Comparison of ENCODE assay signal across 9 mouse cellular contexts in genomic region chr4:155901205-155901604, GRCm38 (mm10). TPM values are rescaled to one million over a fixed set of nuclear protein-coding genes. Genes with fewer than 3 reads are reported as not detected.
DNase-seq lines count a peak whose midpoint lies in the region.
"Had no signal": no experiment of that assay in that cellular context is flagged by ENCODE, and none has a peak within 500 bp of the region (broad histone marks: within the 10 kb centered on the region; RNA-seq: fewer than 3 reads in every experiment).

No protein-coding gene starts in this region.

- no peaks in the 10 kb centered on the region for H3K9me3 ChIP-seq in forebrain, embryonic 10.5 days
- H3K9me3 ChIP-seq: embryonic facial prominence, embryonic 15.5 days had no signal

- peak; percentile 18 for DNase-seq in kidney, adult 9 months
- DNase-seq in kidney, adult 18-20 months: no peak
- DNase-seq in adrenal gland, postnatal 14 days: peak; percentile 54
- DNase-seq in frontal cortex, postnatal 10 days (ENCODE audit: low spot score in 2 of 2): peak; percentile 44 to 62
- DNase-seq in layer of hippocampus, postnatal 36 days: peak; percentile 52 to 53
- DNase-seq in thymus, postnatal 25 days: no peak
- DNase-seq in B cell, adult 2 months: no peak
- DNase-seq in forebrain, embryonic 10.5 days (ENCODE audit: extremely low spot score, low spot score): no peak

- H3K36me3 ChIP-seq in forebrain, embryonic 10.5 days (replicated peaks): peaks cover 97% of the 10 kb centered on the region

- no peak overlapping the region for H3K27ac ChIP-seq in forebrain, embryonic 10.5 days
- H3K27ac ChIP-seq: embryonic facial prominence, embryonic 15.5 days had no signal

- no peaks in the 10 kb centered on the region for H3K4me1 ChIP-seq in forebrain, embryonic 10.5 days
- H3K4me1 ChIP-seq: embryonic facial prominence, embryonic 15.5 days had no signal

- 88% methylated on average over 3 of the region's 3 CpGs for WGBS in forebrain, embryonic 10.5 days

- no peak overlapping the region for H3K4me3 ChIP-seq in forebrain, embryonic 10.5 days
- H3K4me3 ChIP-seq: embryonic facial prominence, embryonic 15.5 days had no signal

- no peaks in the 10 kb centered on the region for H3K27me3 ChIP-seq in forebrain, embryonic 10.5 days (ENCODE audit: poor library complexity, severe bottlenecking)
- H3K27me3 ChIP-seq: embryonic facial prominence, embryonic 15.5 days had no signal

RNA-seq across cellular contexts. Expression of gene Acap3, which starts 9.6 kb away (rescaled TPM):
- 20.3 and 25.6 TPM in 2 replicates for total RNA-seq in adrenal gland, postnatal 14 days (2021)
- 100 to 1,000 TPM; 109 to 128 TPM for total RNA-seq in layer of hippocampus, postnatal 36 days (2021)
- 24.3 and 24.5 TPM in 2 replicates for polyA plus RNA-seq in forebrain, embryonic 10.5 days (2016; fragmentation: Nextera tagmentation; extraction: Ambion mirVana)

RNA-seq across cellular contexts. Expression of gene Pusl1, which starts 9.6 kb away (rescaled TPM):
- total RNA-seq in adrenal gland, postnatal 14 days (2021): 30.8 and 33.9 TPM in 2 replicates
- total RNA-seq in layer of hippocampus, postnatal 36 days (2021): 10 to 100 TPM; 56.8 to 59.9 TPM
- polyA plus RNA-seq in forebrain, embryonic 10.5 days (2016; fragmentation: Nextera tagmentation; extraction: Ambion mirVana): 54.5 and 56.3 TPM in 2 replicates

RNA-seq across cellular contexts. Expression of gene Ints11, which starts 31.9 kb away (rescaled TPM):
- 26.4 and 32.5 TPM in 2 replicates for total RNA-seq in adrenal gland, postnatal 14 days (2021)
- 10 to 100 TPM; 35.7 to 36.9 TPM for total RNA-seq in layer of hippocampus, postnatal 36 days (2021)
- polyA plus RNA-seq in forebrain, embryonic 10.5 days (2016; fragmentation: Nextera tagmentation; extraction: Ambion mirVana): 120 and 121 TPM in 2 replicates

RNA-seq across cellular contexts. Expression of gene Cptp, which starts 32.0 kb away (rescaled TPM):
- total RNA-seq in adrenal gland, postnatal 14 days (2021): 18.4 and 21.6 TPM in 2 replicates
- 10 to 100 TPM; 24.5 to 24.9 TPM for total RNA-seq in layer of hippocampus, postnatal 36 days (2021)
- 21.2 and 24.0 TPM in 2 replicates for polyA plus RNA-seq in forebrain, embryonic 10.5 days (2016; fragmentation: Nextera tagmentation; extraction: Ambion mirVana)

RNA-seq across cellular contexts. Expression of gene Tas1r3, which starts 38.0 kb away (rescaled TPM):
- 0.19 and 0.56 TPM in 2 replicates for total RNA-seq in adrenal gland, postnatal 14 days (2021)
- total RNA-seq in layer of hippocampus, postnatal 36 days (2021): under 1 TPM; 0.15 to 0.48 TPM
- polyA plus RNA-seq in forebrain, embryonic 10.5 days (2016; fragmentation: Nextera tagmentation; extraction: Ambion mirVana): 0.12 and 0.33 TPM in 2 replicates

Comparison
In these comparisons a context has a peak if more than half of its experiments do, and no peak if none do; other contexts are left out.
1. DNase-seq: peak in kidney, adult 9 months (single experiment), adrenal gland, postnatal 14 days (single experiment), frontal cortex, postnatal 10 days (2 of 2) and layer of hippocampus, postnatal 36 days (2 of 2); none in kidney, adult 18-20 months (single experiment), thymus, postnatal 25 days (single experiment), B cell, adult 2 months (0 of 2) and forebrain, embryonic 10.5 days (single experiment).